Mouse (Mus musculus) liver, embryonic 16.5 days (tissue): ENCODE measurements around the gene Trdmt1. TPM values are rescaled to one million over a fixed set of nuclear protein-coding genes. Genes with fewer than 3 reads are reported as not detected.
A peak's percentile ranks its signal among the peaks of the same experiment; 100 is the strongest.

Source experiments
- ATAC-seq: fragments of 200-750 bp; cut with Nextera tagmentation; 2 replicates; pipeline ENCODE4 v1.8.0; 2017; ENCODE audit warnings: low read depth, mild to moderate bottlenecking, moderate number of reproducible peaks, moderate library complexity
- H3K27ac ChIP-seq: fragments of 300-500 bp; sonication (generic); 2 replicates; pipeline ENCODE4 v1.5.1; 2014; ENCODE audit warnings: mild to moderate bottlenecking, low read length
- H3K27me3 ChIP-seq: fragments of 300-500 bp; sonication (generic); 2 replicates; pipeline ENCODE4 v1.6.1; 2014; ENCODE audit warnings: low read depth, low read length, mixed read lengths; ENCODE audit not compliant: control insufficient read depth, insufficient read depth
- H3K36me3 ChIP-seq: fragments of 300-500 bp; sonication (generic); 2 replicates; pipeline ENCODE4 v1.6.1; 2014; ENCODE audit warnings: mild to moderate bottlenecking; ENCODE audit not compliant: control insufficient read depth, insufficient read depth
- H3K4me1 ChIP-seq: fragments of 300-500 bp; sonication (generic); 2 replicates; pipeline ENCODE4 v1.6.1; 2014; ENCODE audit warnings: low read depth, low read length, mixed read lengths; ENCODE audit not compliant: control insufficient read depth
- H3K4me2 ChIP-seq: fragments of 300-500 bp; sonication (generic); 2 replicates; pipeline ENCODE4 v1.6.1; 2014; ENCODE audit warnings: low read depth, low read length, mixed read lengths
- H3K4me3 ChIP-seq: fragments of 300-500 bp; sonication (generic); 2 replicates; pipeline ENCODE4 v1.5.1; 2014; ENCODE audit warnings: low read depth, mild to moderate bottlenecking, low read length
- H3K9ac ChIP-seq: fragments of 300-500 bp; sonication (generic); 2 replicates; pipeline ENCODE4 v1.6.1; 2014; ENCODE audit warnings: low read depth, low read length
- H3K9me3 ChIP-seq: fragments of 300-500 bp; sonication (generic); replicated peaks from 2 replicates; pipeline ENCODE4 v1.6.1; 2016; ENCODE audit warnings: low read length; ENCODE audit not compliant: control insufficient read depth
- WGBS: fragments of 180-500 bp; shearing (Covaris S2); extraction: QIAGEN DNeasy Blood & Tissue Kit; methylation state at CpG from one replicate; pipeline ENCODE4 v1.1.7; 2014; ENCODE audit not compliant: insufficient replicate concordance; 5-methylcytosine and 5-hydroxymethylcytosine counted together
- polyA plus RNA-seq: library from polyadenylated mRNA; unstranded; fragments of >200 nt; fragmentation: Nextera tagmentation; extraction: Ambion mirVana; gene quantifications from 2 replicates; pipeline ENCODE4 v1.2.1, GENCODE M21; 2015

Gene Trdmt1
- polyA plus RNA-seq, 1 experiment from 2014 or later = 3.6 TPM

DNA sequence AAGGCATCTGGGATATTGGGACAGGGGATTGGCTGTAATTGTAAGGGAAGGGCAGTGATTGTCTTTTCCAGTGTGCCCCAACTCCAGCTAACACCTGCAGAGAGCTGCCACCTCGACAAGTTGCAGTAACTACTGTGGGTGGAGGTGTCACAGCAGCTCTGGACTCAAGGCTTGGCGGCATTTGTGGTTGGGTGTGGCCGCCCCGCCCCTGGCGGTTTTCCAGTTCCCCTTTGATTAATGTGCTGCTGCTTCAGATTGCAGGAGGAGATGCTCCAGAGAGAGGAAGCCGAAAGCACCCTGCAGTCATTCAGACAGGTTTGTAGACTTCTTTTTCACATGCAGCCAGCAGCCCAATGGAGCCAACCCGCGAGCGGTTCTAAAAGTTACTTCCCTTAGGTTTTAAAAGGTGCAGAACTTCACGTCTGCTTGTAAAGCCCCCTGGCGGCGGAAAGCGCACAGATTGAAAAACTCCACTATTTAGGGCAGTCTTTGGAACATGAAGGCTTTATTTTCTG, 30.9 kb upstream of the Trdmt1 start:
- H3K9me3 ChIP-seq = no peaks in the 10 kb centered on the region
- H3K9ac ChIP-seq = peak overlapping the region; percentile 58
- H3K4me2 ChIP-seq = peak overlapping the region; percentile 71
- H3K4me1 ChIP-seq = peaks cover 16% of the 10 kb centered on the region
- under 1% methylated on average over 13 of the region's 13 CpGs for WGBS
- H3K27me3 ChIP-seq = peaks cover 49% of the 10 kb centered on the region
- peak overlapping the region; percentile 64 for H3K27ac ChIP-seq
- H3K4me3 ChIP-seq = peak overlapping the region; percentile 65
- ATAC-seq = peak; percentile 20; the same call in 1 of the 2 replicates
- H3K36me3 ChIP-seq = no peaks in the 10 kb centered on the region

GRCm38 (mm10) chr2:13574801-13575150, 30.3 kb upstream of the Trdmt1 start:
- Histone ChIP-seq H3K4me2 (peak overlapping the region; percentile 71), H3K9me3 (no peaks in the 10 kb centered on the region), H3K27ac (peak overlapping the region; percentile 64), H3K4me1 (peaks cover 16% of the 10 kb centered on the region), H3K4me3 (peak overlapping the region; percentile 65), H3K27me3 (peaks cover 49% of the 10 kb centered on the region), H3K9ac (peak overlapping the region; percentile 58), H3K36me3 (no peaks in the 10 kb centered on the region)
- peak; percentile 66 for ATAC-seq
- WGBS = under 1% methylated on average over 21 of the region's 21 CpGs

GRCm38 (mm10) chr2:13574066-13574800, 29.8 kb upstream of the Trdmt1 start:
- peaks cover 16% of the 10 kb centered on the region for H3K4me1 ChIP-seq
- WGBS = under 1% methylated on average over 46 of the region's 46 CpGs
- peak; percentile 73 for ATAC-seq
- peak overlapping the region; percentile 71 for H3K4me2 ChIP-seq
- peak overlapping the region; percentile 58 for H3K9ac ChIP-seq
- no peaks in the 10 kb centered on the region for H3K9me3 ChIP-seq
- H3K36me3 ChIP-seq = no peaks in the 10 kb centered on the region
- H3K27ac ChIP-seq = peak overlapping the region; percentile 64
- H3K4me3 ChIP-seq = peak overlapping the region; percentile 65
- H3K27me3 ChIP-seq = peaks cover 49% of the 10 kb centered on the region

DNA sequence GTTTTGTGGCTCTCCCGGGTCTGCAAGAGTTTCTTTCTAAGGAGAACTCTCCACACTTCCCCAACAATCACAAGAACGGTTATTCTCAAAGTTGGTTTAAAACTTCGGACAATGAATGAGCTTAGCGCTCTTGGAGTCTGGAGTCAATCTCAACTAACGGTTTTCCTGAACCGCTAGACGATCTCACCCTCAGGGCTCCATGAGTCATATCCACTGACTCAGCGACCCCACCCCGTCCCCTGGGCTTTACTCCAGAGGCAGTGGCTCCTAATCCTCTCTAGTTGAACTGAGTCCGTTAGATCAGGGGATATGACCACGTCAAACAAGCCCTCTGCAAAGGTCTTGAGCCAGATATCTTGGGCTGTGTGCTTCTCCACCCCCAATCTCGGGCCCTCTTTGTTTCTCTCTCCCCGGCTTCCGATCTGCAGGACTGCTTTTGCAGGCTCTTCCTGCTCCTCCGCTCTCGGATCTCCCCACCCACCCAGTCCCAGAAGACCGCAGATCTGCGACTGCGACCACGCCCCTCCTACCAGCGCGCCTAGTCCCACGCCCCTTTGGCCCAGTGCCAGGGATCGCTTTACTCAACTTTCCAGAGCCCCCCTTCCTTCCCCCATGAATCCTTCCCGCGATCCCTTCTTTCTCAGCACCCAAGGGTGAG, 29.1 kb upstream of the Trdmt1 start, which contains the start of gene Vim:
Gene Vim, plus strand, starts transcription at position 520 of the 658 bp plus-strand sequence.
- Histone ChIP-seq H3K27ac (peak within 1 kb of the TSS; percentile 77), H3K27me3 (peaks cover 49% of the 10 kb centered on the region), H3K4me1 (peaks cover 16% of the 10 kb centered on the region), H3K9ac (peak within 1 kb of the TSS; percentile 58), H3K9me3 (no peaks in the 10 kb centered on the region), H3K4me3 (peak within 1 kb of the TSS; percentile 65), H3K36me3 (no peaks in the 10 kb centered on the region), H3K4me2 (peak within 1 kb of the TSS; percentile 71)
- peak; percentile 76 for ATAC-seq
- WGBS = 0% methylated on average over 26 of the region's 26 CpGs

- Histone ChIP-seq H3K9me3 (no peaks in the 10 kb centered on the region), H3K36me3 (no peaks in the 10 kb centered on the region), H3K27ac (peak overlapping the region; percentile 77), H3K9ac (0 out of 2 replicates have a peak overlapping the region, but pooled peaks have one; percentile 46), H3K4me2 (peak overlapping the region; percentile 71), H3K4me3 (peak overlapping the region; percentile 65), H3K4me1 (peaks cover 16% of the 10 kb centered on the region), H3K27me3 (peaks cover 49% of the 10 kb centered on the region)
- ATAC-seq = no peak
- WGBS = 4% methylated on average over 12 of the region's 12 CpGs
These were observed 28.4 kb upstream of the Trdmt1 start for GRCm38 (mm10) chr2:13572647-13573407.

GRCm38 (mm10) chr2:13572101-13572553, 27.7 kb upstream of the Trdmt1 start:
- no peak overlapping the region for H3K4me3 ChIP-seq
- H3K4me2 ChIP-seq = 0 out of 2 replicates have a peak overlapping the region, but pooled peaks have one; percentile 71
- H3K9ac ChIP-seq = no peak overlapping the region
- no peaks in the 10 kb centered on the region for H3K9me3 ChIP-seq
- no peaks in the 10 kb centered on the region for H3K36me3 ChIP-seq
- no peak for ATAC-seq
- H3K4me1 ChIP-seq = peaks cover 16% of the 10 kb centered on the region
- WGBS = 42% methylated on average over 4 of the region's 4 CpGs
- peaks cover 49% of the 10 kb centered on the region for H3K27me3 ChIP-seq
- 0 out of 2 replicates have a peak overlapping the region, but pooled peaks have one; percentile 4 for H3K27ac ChIP-seq

GRCm38 (mm10) chr2:13570122-13570521, 25.7 kb upstream of the Trdmt1 start:
- Histone ChIP-seq H3K4me2 (no peak overlapping the region), H3K9ac (no peak overlapping the region), H3K27ac (no peak overlapping the region), H3K27me3 (peaks cover 35% of the 10 kb centered on the region), H3K9me3 (no peaks in the 10 kb centered on the region), H3K4me3 (no peak overlapping the region), H3K4me1 (peaks cover 13% of the 10 kb centered on the region), H3K36me3 (no peaks in the 10 kb centered on the region)
- 42% methylated on average over 2 of the region's 2 CpGs for WGBS
- no peak for ATAC-seq

- no peaks in the 10 kb centered on the region for H3K36me3 ChIP-seq
- ATAC-seq = no peak
- H3K4me1 ChIP-seq = no peaks in the 10 kb centered on the region; the same call in 1 of the 2 replicates
- H3K27ac ChIP-seq = no peak overlapping the region
- no peaks in the 10 kb centered on the region for H3K27me3 ChIP-seq
- H3K4me2 ChIP-seq = no peak overlapping the region
- 57% methylated on average over 2 of the region's 2 CpGs for WGBS
- H3K9me3 ChIP-seq = no peaks in the 10 kb centered on the region
- H3K4me3 ChIP-seq = no peak overlapping the region
- no peak overlapping the region for H3K9ac ChIP-seq
These were observed 15.9 kb upstream of the Trdmt1 start for GRCm38 (mm10) chr2:13560396-13560795.
